Mouse (Mus musculus): ENCODE measurements around the gene Fahd2a. TPM values are rescaled to one million over a fixed set of nuclear protein-coding genes. Genes with fewer than 3 reads are reported as not detected.

Fahd2a gene
- 37.0 and 39.0 TPM in 2 replicates for polyA plus RNA-seq (2015; fragmentation: Nextera tagmentation; extraction: Ambion mirVana)

- H3K9ac ChIP-seq (replicated peaks; ENCODE audit: low read length), result peak within 1 kb of the TSS; percentile 79
- peak within 1 kb of the TSS; percentile 67 for H3K4me2 ChIP-seq (replicated peaks; ENCODE audit: low read depth, low read length)
- no peaks in the 10 kb centered on the region for H3K27me3 ChIP-seq (ENCODE audit: insufficient read depth, low read length)
- H3K9me3 ChIP-seq (ENCODE audit: low read length), result no peaks in the 10 kb centered on the region
- ATAC-seq (ENCODE audit: low FRiP score, low TSS enrichment), result peak; percentile 89
- H3K4me1 ChIP-seq (ENCODE audit: insufficient read depth, low read length), result peaks cover 10% of the 10 kb centered on the region
- no peaks in the 10 kb centered on the region for H3K36me3 ChIP-seq (ENCODE audit: insufficient read depth, low read length)
- WGBS, result 3% methylated on average over 37 of the region's 37 CpGs
- H3K27ac ChIP-seq (ENCODE audit: low read length), result peak within 1 kb of the TSS; percentile 27; the same call in 1 of the 2 replicates
- peak within 1 kb of the TSS; percentile 77 for H3K4me3 ChIP-seq (ENCODE audit: low read length)
Measured at GRCm38 (mm10) chr2:127444055-127444789, at the start of gene Fahd2a. TSS of gene Fahd2a (minus strand) at chr2:127444565.

- 8% methylated on average over 19 of the region's 19 CpGs for WGBS
- Histone ChIP-seq H3K9me3 (ENCODE audit: low read length) (no peaks in the 10 kb centered on the region), H3K4me3 (ENCODE audit: low read length) (peak overlapping the region; percentile 30), H3K36me3 (ENCODE audit: insufficient read depth, low read length) (no peaks in the 10 kb centered on the region), H3K9ac (replicated peaks; ENCODE audit: low read length) (0 out of 2 replicates have a peak overlapping the region, but pooled peaks have one; percentile 31), H3K27me3 (ENCODE audit: insufficient read depth, low read length) (peaks cover 58% of the 10 kb centered on the region), H3K27ac (ENCODE audit: low read length) (no peak overlapping the region), H3K4me2 (replicated peaks; ENCODE audit: low read depth, low read length) (peak overlapping the region; percentile 55), H3K4me1 (ENCODE audit: insufficient read depth, low read length) (peaks cover 34% of the 10 kb centered on the region)
- ATAC-seq (ENCODE audit: low FRiP score, low TSS enrichment), result peak; percentile 56
Measured at GRCm38 (mm10) chr2:127484476-127485170, 40.3 kb upstream of the Fahd2a start.

- peak overlapping the region; percentile 95 for H3K4me2 ChIP-seq (replicated peaks; ENCODE audit: low read depth, low read length)
- no peaks in the 10 kb centered on the region for H3K9me3 ChIP-seq (ENCODE audit: low read length)
- WGBS, result under 1% methylated on average over 21 of the region's 21 CpGs
- peak overlapping the region; percentile 65 for H3K9ac ChIP-seq (replicated peaks; ENCODE audit: low read length)
- H3K27ac ChIP-seq (ENCODE audit: low read length), result peak overlapping the region; percentile 13; the same call in 1 of the 2 replicates
- peaks cover 58% of the 10 kb centered on the region for H3K27me3 ChIP-seq (ENCODE audit: insufficient read depth, low read length)
- peaks cover 34% of the 10 kb centered on the region for H3K4me1 ChIP-seq (ENCODE audit: insufficient read depth, low read length)
- no peaks in the 10 kb centered on the region for H3K36me3 ChIP-seq (ENCODE audit: insufficient read depth, low read length)
- ATAC-seq (ENCODE audit: low FRiP score, low TSS enrichment), result peak; percentile 30; the same call in 1 of the 2 replicates
- H3K4me3 ChIP-seq (ENCODE audit: low read length), result peak overlapping the region; percentile 66
Measured at GRCm38 (mm10) chr2:127483001-127483400, 38.6 kb upstream of the Fahd2a start.

- peaks cover 58% of the 10 kb centered on the region for H3K27me3 ChIP-seq (ENCODE audit: insufficient read depth, low read length)
- 1% methylated on average over 19 of the region's 21 CpGs for WGBS
- H3K4me2 ChIP-seq (replicated peaks; ENCODE audit: low read depth, low read length), result peak overlapping the region; percentile 95
- peak overlapping the region; percentile 65 for H3K9ac ChIP-seq (replicated peaks; ENCODE audit: low read length)
- H3K4me3 ChIP-seq (ENCODE audit: low read length), result peak overlapping the region; percentile 66
- H3K27ac ChIP-seq (ENCODE audit: low read length), result peak overlapping the region; percentile 13; the same call in 1 of the 2 replicates
- H3K9me3 ChIP-seq (ENCODE audit: low read length), result no peaks in the 10 kb centered on the region
- H3K36me3 ChIP-seq (ENCODE audit: insufficient read depth, low read length), result no peaks in the 10 kb centered on the region
- H3K4me1 ChIP-seq (ENCODE audit: insufficient read depth, low read length), result peaks cover 34% of the 10 kb centered on the region
- ATAC-seq (ENCODE audit: low FRiP score, low TSS enrichment), result peak; percentile 92
Measured at GRCm38 (mm10) chr2:127482533-127482911, 38.2 kb upstream of the Fahd2a start.

GRCm38 (mm10) chr2:127481841-127482532 lies 37.6 kb upstream of the Fahd2a start:
- under 1% methylated on average over 56 of the region's 59 CpGs for WGBS
- peak; percentile 44 for ATAC-seq (ENCODE audit: low FRiP score, low TSS enrichment)

GRCm38 (mm10) chr2:127479763-127480162 lies 35.4 kb upstream of the Fahd2a start:
- Histone ChIP-seq H3K9ac (replicated peaks; ENCODE audit: low read length) (no peak overlapping the region), H3K27me3 (ENCODE audit: insufficient read depth, low read length) (peaks cover 51% of the 10 kb centered on the region), H3K27ac (ENCODE audit: low read length) (no peak overlapping the region), H3K36me3 (ENCODE audit: insufficient read depth, low read length) (no peaks in the 10 kb centered on the region), H3K4me3 (ENCODE audit: low read length) (no peak overlapping the region), H3K9me3 (ENCODE audit: low read length) (no peaks in the 10 kb centered on the region), H3K4me1 (ENCODE audit: insufficient read depth, low read length) (peaks cover 30% of the 10 kb centered on the region), H3K4me2 (replicated peaks; ENCODE audit: low read depth, low read length) (no peak overlapping the region)
- WGBS, result 61% methylated on average over 10 of the region's 10 CpGs
- ATAC-seq (ENCODE audit: low FRiP score, low TSS enrichment), result no peak

More at GRCm38 (mm10) chr2:127481841-127482532, 37.6 kb upstream of the Fahd2a start:
- Histone ChIP-seq H3K27me3 (ENCODE audit: insufficient read depth, low read length) (peaks cover 58% of the 10 kb centered on the region), H3K4me2 (replicated peaks; ENCODE audit: low read depth, low read length) (peak overlapping the region; percentile 95), H3K4me3 (ENCODE audit: low read length) (peak overlapping the region; percentile 66), H3K27ac (ENCODE audit: low read length) (no peak overlapping the region), H3K9ac (replicated peaks; ENCODE audit: low read length) (peak overlapping the region; percentile 65), H3K9me3 (ENCODE audit: low read length) (no peaks in the 10 kb centered on the region), H3K36me3 (ENCODE audit: insufficient read depth, low read length) (no peaks in the 10 kb centered on the region), H3K4me1 (ENCODE audit: insufficient read depth, low read length) (peaks cover 34% of the 10 kb centered on the region)

GRCm38 (mm10) chr2:127479210-127479609 lies 34.8 kb upstream of the Fahd2a start:
- Histone ChIP-seq H3K27me3 (ENCODE audit: insufficient read depth, low read length) (peaks cover 46% of the 10 kb centered on the region), H3K4me2 (replicated peaks; ENCODE audit: low read depth, low read length) (no peak overlapping the region), H3K4me1 (ENCODE audit: insufficient read depth, low read length) (peaks cover 24% of the 10 kb centered on the region), H3K9me3 (ENCODE audit: low read length) (no peaks in the 10 kb centered on the region), H3K27ac (ENCODE audit: low read length) (no peak overlapping the region), H3K9ac (replicated peaks; ENCODE audit: low read length) (no peak overlapping the region), H3K4me3 (ENCODE audit: low read length) (no peak overlapping the region), H3K36me3 (ENCODE audit: insufficient read depth, low read length) (no peaks in the 10 kb centered on the region)
- 58% methylated on average over 4 of the region's 4 CpGs for WGBS
- no peak for ATAC-seq (ENCODE audit: low FRiP score, low TSS enrichment)

GRCm38 (mm10) chr2:127472279-127472678 lies 27.9 kb upstream of the Fahd2a start:
- no peak for ATAC-seq (ENCODE audit: low FRiP score, low TSS enrichment)
- no peak overlapping the region for H3K4me2 ChIP-seq (replicated peaks; ENCODE audit: low read depth, low read length)
- H3K27ac ChIP-seq (ENCODE audit: low read length), result no peak overlapping the region
- no peaks in the 10 kb centered on the region for H3K27me3 ChIP-seq (ENCODE audit: insufficient read depth, low read length)
- 57% methylated on average over 3 of the region's 3 CpGs for WGBS
- no peaks in the 10 kb centered on the region for H3K4me1 ChIP-seq (ENCODE audit: insufficient read depth, low read length)
- no peak overlapping the region for H3K9ac ChIP-seq (replicated peaks; ENCODE audit: low read length)
- H3K4me3 ChIP-seq (ENCODE audit: low read length), result no peak overlapping the region
- no peaks in the 10 kb centered on the region for H3K36me3 ChIP-seq (ENCODE audit: insufficient read depth, low read length)
- no peaks in the 10 kb centered on the region for H3K9me3 ChIP-seq (ENCODE audit: low read length)

GRCm38 (mm10) chr2:127471281-127471680 lies 26.9 kb upstream of the Fahd2a start:
- 85% methylated on average over 8 of the region's 8 CpGs for WGBS
- H3K9me3 ChIP-seq (ENCODE audit: low read length), result no peaks in the 10 kb centered on the region
- no peaks in the 10 kb centered on the region for H3K4me1 ChIP-seq (ENCODE audit: insufficient read depth, low read length)
- ATAC-seq (ENCODE audit: low FRiP score, low TSS enrichment), result no peak
- H3K27ac ChIP-seq (ENCODE audit: low read length), result no peak overlapping the region
- no peaks in the 10 kb centered on the region for H3K27me3 ChIP-seq (ENCODE audit: insufficient read depth, low read length)
- no peak overlapping the region for H3K4me3 ChIP-seq (ENCODE audit: low read length)
- no peak overlapping the region for H3K9ac ChIP-seq (replicated peaks; ENCODE audit: low read length)
- H3K36me3 ChIP-seq (ENCODE audit: insufficient read depth, low read length), result no peaks in the 10 kb centered on the region
- no peak overlapping the region for H3K4me2 ChIP-seq (replicated peaks; ENCODE audit: low read depth, low read length)

All from kidney, embryonic 16.5 days (tissue).